Mouse (Mus musculus): ENCODE data around the gene Ctsz.

DNA sequence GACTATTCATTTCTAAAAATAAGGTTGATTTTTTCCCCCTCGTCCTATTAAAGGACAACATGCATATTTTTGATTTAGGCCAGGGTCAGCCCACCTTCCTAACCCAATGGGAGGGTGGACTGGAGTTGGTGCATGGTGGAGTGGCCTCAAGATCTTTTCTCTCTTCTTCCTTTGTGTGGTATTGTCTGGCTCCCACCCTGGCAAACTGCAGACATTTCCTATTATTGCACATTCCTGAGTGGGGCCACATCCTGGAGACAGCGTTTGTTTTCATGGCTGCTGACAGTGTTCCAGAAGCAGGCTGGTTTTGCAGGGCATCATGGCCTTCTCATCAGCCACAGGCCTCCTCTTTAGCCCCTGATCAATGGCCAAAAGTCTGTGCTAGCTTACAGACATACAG lies 4.2 kb upstream of the Ctsz start:
- TF ChIP-seq CTCF (IDR thresholded peaks at IDR 0.05; ENCODE audit: control insufficient read depth, insufficient read depth, insufficient read length) = no peak
- no peak for TF ChIP-seq MAX (IDR thresholded peaks at IDR 0.05)
- TF ChIP-seq CEBPB (IDR thresholded peaks at IDR 0.05; ENCODE audit: low read depth) = no peak
- TF ChIP-seq MYOD1 (IDR thresholded peaks at IDR 0.05; ENCODE audit: control insufficient read depth, insufficient read length, low read depth) = no peak
- TF ChIP-seq MYOG (IDR thresholded peaks at IDR 0.05; ENCODE audit: control insufficient read depth, extremely low read depth, insufficient read length) = no peak

Measured in C2C12 (cell line).